Comparison of ENCODE assay signal across 8 mouse cellular contexts in genomic region chr1:134494428-134495215, GRCm38 (mm10). TPM values are rescaled to one million over a fixed set of nuclear protein-coding genes. Genes with fewer than 3 reads are reported as not detected.
DNase-seq lines count a peak whose midpoint lies in the region; ATAC-seq and TF ChIP-seq lines count a peak whose summit lies in the region.

Gene Rabif, plus strand, starts transcription at chr1:134494648.

- H3K27ac ChIP-seq in embryonic facial prominence, embryonic 13.5 days, result peak within 1 kb of the TSS; percentile 91
- peak within 1 kb of the TSS; percentile 89 for H3K27ac ChIP-seq in heart, adult 2 months
- peak within 1 kb of the TSS; percentile 87 for H3K27ac ChIP-seq in limb, embryonic 13.5 days
- peak within 1 kb of the TSS; percentile 95 for H3K27ac ChIP-seq in midbrain, embryonic 16.5 days (ENCODE audit: low read length)

- peak; percentile 97 for ATAC-seq in embryonic facial prominence, embryonic 13.5 days (ENCODE audit: insufficient number of reproducible peaks, insufficient read depth, low FRiP score, low TSS enrichment, low read depth)
- peak; percentile 98 for ATAC-seq in limb, embryonic 13.5 days (ENCODE audit: low FRiP score, low read depth)
- peak; percentile 99 for ATAC-seq in midbrain, embryonic 16.5 days

- H3K36me3 ChIP-seq in embryonic facial prominence, embryonic 13.5 days, result peaks cover 25% of the 10 kb centered on the region
- H3K36me3 ChIP-seq in heart, adult 2 months (ENCODE audit: control insufficient read depth, insufficient read depth, low read length), result 0 out of 2 replicates have a peak, but pooled peaks cover 1% of the 10 kb centered on the region
- H3K36me3 ChIP-seq in limb, embryonic 13.5 days, result peaks cover 28% of the 10 kb centered on the region
- H3K36me3 ChIP-seq in midbrain, embryonic 16.5 days (ENCODE audit: control insufficient read depth, insufficient read depth, low read length), result no peaks in the 10 kb centered on the region

- H3K9ac ChIP-seq in embryonic facial prominence, embryonic 13.5 days, result peak within 1 kb of the TSS; percentile 75
- peak within 1 kb of the TSS; percentile 68 for H3K9ac ChIP-seq in heart, adult 2 months (ENCODE audit: low read depth, low read length)
- peak within 1 kb of the TSS; percentile 71 for H3K9ac ChIP-seq in limb, embryonic 13.5 days
- H3K9ac ChIP-seq in midbrain, embryonic 16.5 days (ENCODE audit: low read depth, low read length), result peak within 1 kb of the TSS; percentile 80

- DNase-seq in 3134 (ENCODE audit: extremely low read depth, insufficient read length, low spot score), result peak; percentile 99
- peak; percentile 100 for DNase-seq in adrenal gland, postnatal 36 days
- peak; percentile 99 to 100 for DNase-seq in heart, adult 2 months
- peak; percentile 99 for DNase-seq in kidney, adult 8-10 months
- peak; percentile 96 to 99 for DNase-seq in spleen, postnatal 10 days (ENCODE audit: low spot score in 2 of 2)

- H3K79me2 ChIP-seq in heart, adult 2 months (replicated peaks; ENCODE audit: control insufficient read depth, insufficient read depth, low read length), result no peaks in the 10 kb centered on the region; the same call in 1 of the 2 replicates

- H3K4me2 ChIP-seq in embryonic facial prominence, embryonic 13.5 days, result peak within 1 kb of the TSS; percentile 71
- H3K4me2 ChIP-seq in limb, embryonic 13.5 days (replicated peaks), result peak within 1 kb of the TSS; percentile 74
- peak within 1 kb of the TSS; percentile 73 for H3K4me2 ChIP-seq in midbrain, embryonic 16.5 days (ENCODE audit: low read length)

- TF ChIP-seq EP300 in heart, adult 2 months (IDR thresholded peaks at IDR 0.05; ENCODE audit: insufficient read depth, low read depth, low read length), result no peak

- H3K4me1 ChIP-seq in embryonic facial prominence, embryonic 13.5 days, result peaks cover 9% of the 10 kb centered on the region
- peaks cover 4% of the 10 kb centered on the region for H3K4me1 ChIP-seq in heart, adult 2 months (ENCODE audit: control insufficient read depth, insufficient read depth, low read length)
- peaks cover 18% of the 10 kb centered on the region for H3K4me1 ChIP-seq in limb, embryonic 13.5 days
- H3K4me1 ChIP-seq in midbrain, embryonic 16.5 days (ENCODE audit: control insufficient read depth, insufficient read depth, low read length), result peaks cover 15% of the 10 kb centered on the region

- peak within 1 kb of the TSS; percentile 63 for H3K4me3 ChIP-seq in embryonic facial prominence, embryonic 13.5 days
- peak within 1 kb of the TSS; percentile 93 for H3K4me3 ChIP-seq in heart, adult 2 months
- H3K4me3 ChIP-seq in limb, embryonic 13.5 days, result peak within 1 kb of the TSS; percentile 75
- peak within 1 kb of the TSS; percentile 77 for H3K4me3 ChIP-seq in midbrain, embryonic 16.5 days (ENCODE audit: low read depth, low read length)

- no peaks in the 10 kb centered on the region for H3K9me3 ChIP-seq in embryonic facial prominence, embryonic 13.5 days
- H3K9me3 ChIP-seq in limb, embryonic 13.5 days, result no peaks in the 10 kb centered on the region
- no peaks in the 10 kb centered on the region for H3K9me3 ChIP-seq in midbrain, embryonic 16.5 days (replicated peaks; ENCODE audit: control insufficient read depth, low read length, poor library complexity, severe bottlenecking)

- under 1% methylated on average over 58 of the region's 58 CpGs for WGBS in embryonic facial prominence, embryonic 13.5 days
- under 1% methylated on average over 58 of the region's 58 CpGs for WGBS in heart, adult 2 months
- under 1% methylated on average over 58 of the region's 58 CpGs for WGBS in limb, embryonic 13.5 days
- WGBS in midbrain, embryonic 16.5 days, result under 1% methylated on average over 57 of the region's 58 CpGs

- intact Hi-C loops in heart, adult 2 months (cut with DNase I), result loop anchor here (1.0 to 5.0 kb wide), 3 partner anchors 39 to 77 kb away; partner anchors contain the start of genes Adipor1 and Klhl12

- peak; percentile 48 for TF ChIP-seq CTCF in heart, adult 2 months (IDR thresholded peaks at IDR 0.05)

- no peaks in the 10 kb centered on the region for H3K27me3 ChIP-seq in embryonic facial prominence, embryonic 13.5 days
- H3K27me3 ChIP-seq in heart, adult 2 months (ENCODE audit: control insufficient read depth, insufficient read depth, low read length), result no peaks in the 10 kb centered on the region
- no peaks in the 10 kb centered on the region for H3K27me3 ChIP-seq in limb, embryonic 13.5 days
- H3K27me3 ChIP-seq in midbrain, embryonic 16.5 days (ENCODE audit: control insufficient read depth, insufficient read depth, low read depth, low read length), result no peaks in the 10 kb centered on the region

- peak; percentile 95 for TF ChIP-seq POLR2A in heart, adult 2 months (IDR thresholded peaks at IDR 0.05; ENCODE audit: insufficient read depth, low read depth, low read length)

RNA-seq across cellular contexts. Expression of gene Rabif, which starts in this region (rescaled TPM):
- 10 to 100 TPM; 27.6 to 37.3 TPM for total RNA-seq in adrenal gland, postnatal 36 days (2021)
- polyA plus RNA-seq in embryonic facial prominence, embryonic 13.5 days (2015; fragmentation: Nextera tagmentation; extraction: Ambion mirVana), result 41.1 and 41.6 TPM in 2 replicates
- total RNA-seq in heart, adult 2 months (2021), result 1 to 10 TPM; 8.6 to 9.1 TPM
- 9.1 and 14.9 TPM in 2 replicates for polyA plus RNA-seq in heart, adult 2 months (2012; rRNA removed)
- 40.1 and 40.8 TPM in 2 replicates for polyA plus RNA-seq in limb, embryonic 13.5 days (2015; fragmentation: Nextera tagmentation; extraction: Ambion mirVana)
- polyA plus RNA-seq in midbrain, embryonic 16.5 days (2015; fragmentation: Nextera tagmentation; extraction: Ambion mirVana), result 73.3 and 78.5 TPM in 2 replicates

Comparison
In these comparisons a context has a peak if more than half of its experiments do, and no peak if none do; other contexts are left out.
1. Peak in every context shown above with its lines: DNase-seq, ATAC-seq, H3K4me3 ChIP-seq and H3K27ac ChIP-seq.